Mouse (Mus musculus): ENCODE measurements around the gene Tex26.

DNA sequence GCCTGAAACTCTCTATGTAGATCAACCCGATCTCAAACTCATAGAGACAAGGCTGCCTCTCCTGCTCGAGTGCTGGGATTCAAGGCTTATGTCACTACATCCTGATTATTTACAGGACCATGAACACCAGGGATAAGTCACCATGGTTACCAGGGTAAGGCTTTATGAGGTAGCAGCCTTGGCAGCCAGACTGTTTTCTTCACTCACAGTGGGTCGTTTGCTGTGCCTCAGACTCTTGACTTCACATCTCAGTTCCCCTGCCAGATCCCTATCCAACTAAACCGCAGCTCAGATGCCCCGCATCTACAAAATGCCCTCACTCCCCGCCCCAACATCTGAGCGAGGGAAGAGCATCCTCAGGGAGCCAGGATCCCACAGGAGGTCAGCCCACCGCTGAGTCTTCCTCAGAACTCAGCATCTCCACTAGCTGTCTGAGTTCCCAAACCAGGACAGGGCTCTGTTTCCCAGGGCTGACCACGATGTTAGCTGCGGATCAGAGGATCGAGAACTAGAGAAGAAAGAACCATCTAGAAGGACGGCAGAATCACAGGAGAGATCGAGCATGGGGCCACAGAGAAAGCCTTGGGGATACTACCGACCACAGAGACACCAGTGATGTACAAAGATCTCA is 2.3 kb downstream of the Tex26 start:
- TF ChIP-seq CTCF (IDR thresholded peaks at IDR 0.05; ENCODE audit: extremely low read depth, insufficient read depth, insufficient read length, insufficient replicate concordance) (no peak), POLR2A (IDR thresholded peaks at IDR 0.05; ENCODE audit: low read depth, low read length) (no peak)
